Mouse (Mus musculus) MEL (cell line): ENCODE measurements around the gene Baz1a. TPM values are rescaled to one million over a fixed set of nuclear protein-coding genes. Genes with fewer than 3 reads are reported as not detected.

ENCODE experiments used
- DNase-seq: peaks from one replicate; pipeline ENCODE4 v3.0.0; 2011; ENCODE audit warnings: low read depth, low spot score
- H3K27ac ChIP-seq: 2 replicates; pipeline ENCODE4 v1.5.1; 2012; ENCODE audit warnings: low read depth, mild to moderate bottlenecking, control low read depth, low read length, moderate library complexity; ENCODE audit not compliant: control insufficient read depth
- H3K27me3 ChIP-seq, 2 experiments: fragments of 150-350 bp in 1 of 2; sonication (generic) in 1 of 2; 2 replicates each; pipeline ENCODE4 v1.6.1; 2012; ENCODE audit warnings: low read length in 2 of 2, mild to moderate bottlenecking in 2 of 2, improper control_type of control experiment in 1 of 2, moderate library complexity in 1 of 2; ENCODE audit not compliant: insufficient read depth in 2 of 2, control insufficient read depth in 1 of 2
- H3K36me3 ChIP-seq, 2 experiments: 2 replicates each; pipeline ENCODE4 v1.6.1; 2012 to 2014; ENCODE audit warnings: low read length in 2 of 2, improper control_type of control experiment in 1 of 2, inconsistent platforms in 1 of 2, mild to moderate bottlenecking in 1 of 2; ENCODE audit not compliant: insufficient read depth in 2 of 2, control insufficient read depth in 1 of 2
- H3K4me1 ChIP-seq, 2 experiments: fragments of 150-350 bp in 1 of 2; sonication (generic) in 1 of 2; 2 replicates each; pipeline ENCODE4 v1.6.1; 2012; ENCODE audit warnings: low read length in 2 of 2, improper control_type of control experiment in 1 of 2, mild to moderate bottlenecking in 1 of 2; ENCODE audit not compliant: insufficient read depth in 2 of 2, control insufficient read depth in 1 of 2
- H3K4me3 ChIP-seq, 2 experiments: fragments of 150-350 bp in 1 of 2; sonication (generic) in 1 of 2; 2 replicates each; pipeline ENCODE4 v1.5.1; 2012; ENCODE audit warnings: low read depth in 2 of 2, low read length in 2 of 2, mild to moderate bottlenecking in 2 of 2, moderate library complexity in 2 of 2, control low read depth in 1 of 2, improper control_type of control experiment in 1 of 2; ENCODE audit not compliant: control insufficient read depth in 1 of 2, insufficient read depth in 1 of 2
- H3K79me2 ChIP-seq: 2 replicates; pipeline ENCODE4 v1.6.1; 2012; ENCODE audit warnings: mild to moderate bottlenecking, low read length, moderate library complexity; ENCODE audit not compliant: control insufficient read depth, poor library complexity, insufficient read depth
- H3K9ac ChIP-seq: 2 replicates; pipeline ENCODE4 v1.6.1; 2012; ENCODE audit warnings: low read depth, mild to moderate bottlenecking, control low read depth, low read length, moderate library complexity; ENCODE audit not compliant: control insufficient read depth, poor library complexity, severe bottlenecking
- H3K9me3 ChIP-seq: fragments of 150-350 bp; sonication (generic); replicated peaks from 2 replicates; pipeline ENCODE4 v1.6.1; 2012; ENCODE audit warnings: mild to moderate bottlenecking, low read length, improper control_type of control experiment, moderate library complexity; ENCODE audit not compliant: insufficient read depth
- CHD1 ChIP-seq: IDR thresholded peaks from 2 replicates; pipeline ENCODE4 v1.6.1; 2012; ENCODE audit warnings: low read depth, mild to moderate bottlenecking, inconsistent platforms, low read length, improper control_type of control experiment
- CTCF ChIP-seq, 3 experiments: IDR thresholded peaks in 2 of 3; conservative IDR thresholded peaks in 1 of 3; 2 replicates each; pipeline ENCODE4 v1.5.1; 2011 to 2012; ENCODE audit warnings: low read length in 3 of 3, low read depth in 2 of 3, mild to moderate bottlenecking in 2 of 3, improper control_type of control experiment in 1 of 3, inconsistent platforms in 1 of 3, mixed read lengths in 1 of 3, moderate library complexity in 1 of 3; ENCODE audit not compliant: control insufficient read depth in 1 of 3, insufficient read depth in 1 of 3, poor library complexity in 1 of 3, severe bottlenecking in 1 of 3
- E2F4 ChIP-seq: IDR thresholded peaks from 2 replicates; pipeline ENCODE4 v1.6.1; 2011; ENCODE audit warnings: low read depth, low read length, improper control_type of control experiment, borderline replicate concordance
- ETS1 ChIP-seq: IDR thresholded peaks from 2 replicates; pipeline ENCODE4 v1.6.1; 2012; ENCODE audit warnings: low read depth, mild to moderate bottlenecking, inconsistent platforms, low read length, improper control_type of control experiment, moderate library complexity
- GABPA ChIP-seq: IDR thresholded peaks from 2 replicates; pipeline ENCODE4 v1.6.1; 2012; ENCODE audit warnings: low read depth, mild to moderate bottlenecking, inconsistent platforms, low read length, improper control_type of control experiment, moderate library complexity
- GATA1 ChIP-seq: IDR thresholded peaks from 2 replicates; pipeline ENCODE4 v1.6.1; 2011; ENCODE audit warnings: low read depth, low read length, improper control_type of control experiment
- KAT2A ChIP-seq: conservative IDR thresholded peaks from 2 replicates; pipeline ENCODE4 v1.6.1; 2012; ENCODE audit warnings: low read depth, low read length, improper control_type of control experiment, inconsistent platforms
- MEF2A ChIP-seq: IDR thresholded peaks from 2 replicates; pipeline ENCODE4 v1.6.1; 2014; ENCODE audit warnings: low read depth, mild to moderate bottlenecking, inconsistent platforms, low read length, improper control_type of control experiment; ENCODE audit not compliant: poor library complexity, insufficient replicate concordance, severe bottlenecking; ENCODE audit errors: extremely low read depth
- MXI1 ChIP-seq: IDR thresholded peaks from 2 replicates; pipeline ENCODE4 v1.6.1; 2011; ENCODE audit warnings: mild to moderate bottlenecking, low read depth, low read length, improper control_type of control experiment
- MYB ChIP-seq: IDR thresholded peaks from 2 replicates; pipeline ENCODE4 v1.6.1; 2011; ENCODE audit warnings: mild to moderate bottlenecking, low read depth, low read length, improper control_type of control experiment
- MYC ChIP-seq: IDR thresholded peaks from 2 replicates; pipeline ENCODE4 v1.6.1; 2011; ENCODE audit warnings: low read depth, mild to moderate bottlenecking, low read length, improper control_type of control experiment, moderate library complexity
- NELFE ChIP-seq: IDR thresholded peaks from 2 replicates; pipeline ENCODE4 v1.6.1; 2011; ENCODE audit warnings: low read depth, low read length, improper control_type of control experiment
- NRF1 ChIP-seq: IDR thresholded peaks from 2 replicates; pipeline ENCODE4 v1.6.1; 2014; ENCODE audit warnings: low read depth, mild to moderate bottlenecking, inconsistent platforms, low read length, improper control_type of control experiment, moderate library complexity; ENCODE audit not compliant: poor library complexity, insufficient read depth, severe bottlenecking
- SMC3 ChIP-seq: IDR thresholded peaks from 2 replicates; pipeline ENCODE4 v1.6.1; 2011; ENCODE audit warnings: low read depth, low read length, improper control_type of control experiment
- TBP ChIP-seq: IDR thresholded peaks from 2 replicates; pipeline ENCODE4 v1.8.0; 2011; ENCODE audit warnings: low read depth, low read length, improper control_type of control experiment
- TCF12 ChIP-seq: IDR thresholded peaks from 2 replicates; pipeline ENCODE4 v1.6.1; 2014; ENCODE audit warnings: low read depth, mild to moderate bottlenecking, inconsistent platforms, low read length, improper control_type of control experiment, moderate library complexity
- USF1 ChIP-seq: IDR thresholded peaks from 2 replicates; pipeline ENCODE4 v1.6.1; 2014; ENCODE audit warnings: low read depth, mild to moderate bottlenecking, inconsistent platforms, low read length, improper control_type of control experiment, moderate library complexity
- ZKSCAN1 ChIP-seq: IDR thresholded peaks from 2 replicates; pipeline ENCODE4 v1.6.1; 2012; ENCODE audit warnings: low read depth, mild to moderate bottlenecking, inconsistent platforms, low read length, improper control_type of control experiment, moderate library complexity
- ZMIZ1 ChIP-seq: IDR thresholded peaks from 2 replicates; pipeline ENCODE4 v1.6.1; 2012; ENCODE audit warnings: low read depth, mild to moderate bottlenecking, inconsistent platforms, low read length, improper control_type of control experiment, moderate library complexity
- polyA plus RNA-seq, 2 experiments: library from polyadenylated mRNA; stranded (reverse) in 1 of 2; unstranded in 1 of 2; fragments of >175 nt in 1 of 2; fragments of >200 nt in 1 of 2; gene quantifications; 2 replicates each; pipeline versions ENCODE4 v1.2.1 to v1.2.4; 2012; ENCODE audit warnings: low replicate concordance in 2 of 2, low read depth in 1 of 2; ENCODE audit not compliant: insufficient read length in 2 of 2, insufficient read depth in 1 of 2, missing spikeins in 1 of 2
- total RNA-seq: library from RNA; depleted of rRNA; stranded (reverse); fragments of 300-350 nt; gene quantifications from 2 replicates; pipeline ENCODE4 v1.2.3, GENCODE M21; 2012

Gene Baz1a
- total and polyA plus RNA-seq, 3 experiments = 39.8 to 203 (median 46.0) TPM

DNA sequence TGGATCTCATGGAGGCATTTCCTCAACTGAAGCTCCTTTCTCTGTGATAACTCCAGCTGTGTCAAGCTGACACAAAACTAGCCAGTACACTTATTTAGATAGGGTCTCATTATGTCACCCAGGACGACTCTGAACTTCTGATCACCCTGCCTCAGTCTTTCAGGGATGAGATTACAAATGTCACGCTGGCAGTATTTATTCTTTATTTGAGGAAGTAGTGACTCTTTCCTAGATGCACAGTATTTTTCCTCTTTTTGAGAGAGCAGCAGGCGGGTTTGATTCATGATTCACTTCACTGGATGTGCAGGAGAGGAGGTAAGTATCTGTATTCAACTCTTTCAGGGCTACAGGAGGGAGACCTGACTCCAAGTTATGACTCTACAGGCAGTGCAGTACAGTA, 45.1 kb downstream of the Baz1a start:
- TF ChIP-seq ETS1 (peak; percentile 39; the same call in 1 of the 2 replicates), ZMIZ1 (no peak), MYB (no peak), NELFE (no peak), MYC (no peak)
- Histone ChIP-seq H3K9me3 (no peaks in the 10 kb centered on the region), H3K4me3 (no peak overlapping the region), H3K27ac (no peak overlapping the region), H3K36me3 (peaks cover 16 to 56% of the 10 kb centered on the region in 2 experiments), H3K9ac (no peak overlapping the region), H3K79me2 (peaks cover 42% of the 10 kb centered on the region), H3K27me3 (no peaks in the 10 kb centered on the region), H3K4me1 (peaks cover 0 to 8% of the 10 kb centered on the region in 2 experiments; a peak in 1 of 4 replicates)
- peak; percentile 59 for DNase-seq

- H3K4me1 ChIP-seq = peaks cover 0 to 6% of the 10 kb centered on the region in 2 experiments; a peak in 1 of 4 replicates
- H3K27me3 ChIP-seq = no peaks in the 10 kb centered on the region
- DNase-seq = no peak
- H3K4me3 ChIP-seq = no peak overlapping the region
- peaks cover 60% of the 10 kb centered on the region for H3K79me2 ChIP-seq
- no peaks in the 10 kb centered on the region for H3K9me3 ChIP-seq
- no peak for TF ChIP-seq E2F4
- no peak for TF ChIP-seq NRF1
- TF ChIP-seq CHD1 = no peak
- no peak for TF ChIP-seq GATA1
- no peak for TF ChIP-seq KAT2A
- no peak for TF ChIP-seq GABPA
- no peak for TF ChIP-seq ZKSCAN1
- no peak for TF ChIP-seq CTCF (IDR thresholded peaks at IDR 0.05 in 2 of 3, conservative IDR thresholded peaks at IDR 0.05 in 1 of 3; ENCODE audit: control insufficient read depth in 1 of 3, insufficient read depth in 1 of 3, low read depth in 2 of 3, low read length in 3 of 3, poor library complexity in 1 of 3, severe bottlenecking in 1 of 3)
- TF ChIP-seq SMC3 = no peak
- TF ChIP-seq USF1 = no peak
- TF ChIP-seq TBP = no peak
- TF ChIP-seq TCF12 = no peak
- TF ChIP-seq MXI1 = no peak
- TF ChIP-seq MEF2A = no peak
- TF ChIP-seq, all 39 proteins: peak for 0
- peaks cover 12 to 45% of the 10 kb centered on the region in 2 experiments for H3K36me3 ChIP-seq
- no peak overlapping the region for H3K27ac ChIP-seq
- H3K9ac ChIP-seq = no peak overlapping the region
Observed at GRCm38 (mm10) chr12:54965532-54966160, 48.5 kb downstream of the Baz1a start.
